Mouse (Mus musculus) E14TG2a.4 (cell line): ENCODE data around the gene Lrrc20.

Experiments used
- CTCF ChIP-seq: conservative IDR thresholded peaks from 2 replicates; pipeline ENCODE4 v1.5.1; 2014; ENCODE audit warnings: low read length
- NANOG ChIP-seq: IDR thresholded peaks from 2 replicates; pipeline ENCODE4 v1.6.1; 2014; ENCODE audit warnings: borderline replicate concordance, low read length, mixed read lengths
- POU5F1 ChIP-seq: IDR thresholded peaks from 2 replicates; pipeline ENCODE4 v1.6.1; 2014; ENCODE audit warnings: low read length, borderline replicate concordance

DNA sequence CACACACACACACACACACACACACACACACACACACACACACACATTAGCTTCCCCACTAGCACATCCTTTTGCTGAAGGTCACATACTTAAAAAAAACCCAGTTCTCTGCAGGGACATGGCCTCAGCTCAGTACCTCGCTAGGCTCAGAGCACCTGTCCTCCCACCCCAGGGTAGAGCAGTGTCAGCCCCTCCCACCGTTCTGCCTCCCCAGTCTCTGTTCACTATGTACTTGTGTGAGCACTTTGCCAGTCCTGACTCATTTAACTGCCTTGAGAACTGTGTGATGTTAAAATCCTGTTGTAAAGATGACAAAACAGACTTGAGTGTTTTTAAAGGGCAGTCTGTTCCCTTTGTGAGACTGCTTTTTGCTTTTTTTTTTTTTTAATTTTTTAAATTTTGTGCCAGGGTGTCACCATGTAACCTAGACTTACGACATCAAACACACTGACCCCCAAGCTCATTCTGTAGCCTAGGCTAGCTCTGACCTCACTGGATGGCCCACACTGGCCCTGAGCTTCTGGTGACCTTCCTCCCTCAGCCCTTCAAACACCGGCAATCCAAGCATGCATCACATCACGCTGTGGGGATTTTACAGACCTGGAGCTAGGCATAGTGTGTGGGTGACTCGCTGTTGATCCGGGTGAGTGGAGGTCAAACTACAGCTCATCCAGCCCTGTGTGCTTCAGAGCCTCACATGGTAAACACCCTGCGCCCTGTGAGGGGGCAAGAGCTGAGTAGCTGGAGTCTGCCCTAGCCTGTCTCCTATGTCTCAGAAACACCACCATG lies 11.1 kb downstream of the Lrrc20 start:
- TF ChIP-seq CTCF (no peak), POU5F1 (no peak), NANOG (no peak)
